Mouse (Mus musculus) retina, embryonic 14.5 days (tissue): ENCODE data around the gene Dazap2.

Experiments used
- DNase-seq: peaks from one replicate; pipeline ENCODE4 v3.0.0-alpha.2; 2015; ENCODE audit warnings: low spot score

The Dazap2 gene

GRCm38 (mm10) chr15:100637661-100638060 is 22.5 kb downstream of the Dazap2 start:
- DNase-seq, result no peak

DNA sequence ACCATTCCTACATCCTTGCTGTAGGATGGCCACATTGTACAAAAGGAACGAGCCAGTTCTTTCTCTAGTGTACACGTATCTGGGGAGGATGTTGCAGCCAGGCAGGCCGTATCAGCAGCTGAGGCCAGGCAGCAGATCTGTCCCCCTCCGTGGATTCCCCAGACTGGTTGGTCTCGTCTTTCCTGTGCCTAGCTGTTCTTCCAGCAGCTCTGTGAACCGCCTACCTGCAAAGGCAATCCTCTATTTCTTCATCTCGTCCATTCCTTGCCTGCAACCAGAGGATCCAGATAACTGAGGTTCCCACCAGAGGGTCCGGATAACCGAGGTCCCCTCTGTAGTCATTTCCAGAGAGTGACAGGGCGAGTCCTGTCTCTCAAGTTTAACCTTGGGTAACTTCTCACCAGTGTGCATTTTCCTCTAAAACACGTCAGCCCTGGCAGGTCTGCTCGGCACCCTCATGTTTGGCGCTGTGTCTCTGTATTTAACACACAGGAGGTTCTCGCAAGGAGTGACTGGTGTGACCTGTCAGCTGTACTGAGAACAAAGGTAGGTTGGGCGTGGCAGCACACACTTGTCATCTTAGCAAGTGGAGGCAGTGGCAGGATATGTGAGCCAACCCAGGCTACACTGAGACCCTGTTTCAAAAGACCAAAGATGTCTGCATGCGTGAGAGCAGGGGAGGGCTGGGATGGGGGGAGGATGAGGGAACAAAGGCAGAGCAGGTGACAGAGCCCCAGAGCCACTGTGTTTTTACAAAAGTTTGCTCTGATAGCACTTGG is 25.0 kb downstream of the Dazap2 start:
- no peak for DNase-seq

DNA sequence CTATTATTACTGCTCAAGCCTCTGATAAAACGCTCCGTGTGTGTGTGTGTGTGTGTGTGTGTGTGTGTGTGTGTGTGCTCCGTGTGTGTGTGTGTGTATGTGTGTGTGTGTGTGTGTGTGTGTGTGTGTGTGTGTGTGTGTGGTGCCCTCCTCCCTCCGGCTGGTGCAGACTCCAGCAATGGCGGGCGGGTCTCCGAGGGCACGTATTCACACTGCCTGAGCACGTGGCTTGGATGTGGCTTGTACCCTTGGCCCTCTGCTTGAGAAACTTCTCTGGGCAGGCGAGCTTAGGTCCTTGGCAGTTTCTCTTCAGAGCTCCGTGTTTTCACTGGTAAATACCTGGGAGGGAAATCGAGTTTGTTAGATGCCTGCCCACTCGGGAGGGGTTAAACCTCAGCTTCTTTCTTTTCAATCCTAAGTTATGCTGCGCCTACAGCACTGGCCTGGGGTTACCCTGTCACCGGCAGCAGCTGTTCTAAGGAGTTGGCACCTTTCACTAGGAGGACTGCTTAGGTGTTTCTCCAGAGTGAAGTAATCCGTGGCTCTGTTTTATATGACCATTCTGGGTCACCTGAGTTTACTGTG is 26.2 kb downstream of the Dazap2 start:
- DNase-seq, result no peak

DNA sequence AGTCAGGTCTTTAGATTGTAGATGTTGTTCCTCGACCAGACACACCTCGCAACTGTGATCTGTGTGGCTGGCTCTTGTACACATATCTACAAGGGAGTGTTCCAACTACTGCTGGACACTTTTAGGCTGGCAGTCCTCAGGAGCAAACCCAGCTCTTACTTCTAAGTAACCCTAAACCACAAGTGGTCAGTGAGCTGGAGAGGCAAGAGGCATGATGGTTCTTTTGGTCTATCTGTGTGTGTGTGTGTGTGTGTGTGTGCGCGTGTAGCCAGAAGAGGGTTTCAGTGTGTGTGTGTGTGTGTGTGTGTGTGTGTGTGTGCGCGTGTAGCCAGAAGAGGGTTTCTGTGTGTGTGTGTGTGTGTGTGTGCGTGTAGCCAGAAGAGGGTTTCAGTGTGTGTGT is 27.3 kb downstream of the Dazap2 start:
- no peak for DNase-seq

DNA sequence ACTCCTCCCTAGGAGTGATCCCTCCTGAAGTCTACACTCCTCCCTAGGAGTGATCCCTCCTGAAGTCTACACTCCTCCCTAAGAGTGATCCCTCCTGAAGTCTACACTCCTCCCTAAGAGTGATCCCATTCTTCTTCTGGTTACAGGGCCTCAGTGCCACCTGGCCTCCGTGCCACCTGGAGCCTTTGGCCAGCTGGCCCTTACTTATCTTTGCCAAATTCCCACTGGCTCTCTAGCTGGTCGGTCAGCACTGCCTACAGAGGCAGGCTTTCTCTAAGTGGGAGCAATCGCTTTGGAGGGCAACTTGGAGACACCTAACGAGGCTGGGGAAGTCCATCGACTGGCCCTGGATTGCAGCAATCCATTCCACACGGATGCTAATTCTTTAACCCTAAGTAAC is 31.0 kb downstream of the Dazap2 start:
- no peak for DNase-seq

DNA sequence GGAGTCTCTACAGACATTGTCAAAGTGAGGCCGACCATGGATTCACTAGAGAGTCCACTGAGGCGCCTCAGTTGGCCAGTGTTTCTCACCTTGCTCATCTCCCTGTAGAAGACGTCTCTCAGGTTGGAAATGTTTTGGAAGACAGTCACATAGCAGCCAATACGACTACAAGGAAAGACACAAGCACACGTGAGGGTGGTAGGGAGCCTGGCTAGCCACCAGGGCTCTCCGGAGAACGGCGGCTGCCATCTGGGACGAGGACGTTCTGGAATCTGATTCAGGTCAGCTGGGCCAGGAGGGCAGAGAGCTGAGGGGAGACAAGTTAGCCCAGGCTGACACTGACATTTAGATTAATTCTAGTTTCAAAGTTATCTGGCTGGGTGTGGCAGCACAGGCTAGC is 35.0 kb downstream of the Dazap2 start:
- DNase-seq, result no peak

- no peak for DNase-seq
These were observed 36.5 kb downstream of the Dazap2 start for GRCm38 (mm10) chr15:100651610-100652009.

- DNase-seq, result no peak
These were observed 39.1 kb downstream of the Dazap2 start for GRCm38 (mm10) chr15:100654271-100654670.

GRCm38 (mm10) chr15:100655201-100655600 is 40.1 kb downstream of the Dazap2 start:
- no peak for DNase-seq

GRCm38 (mm10) chr15:100660306-100660705 is 45.2 kb downstream of the Dazap2 start:
- DNase-seq, result no peak

DNA sequence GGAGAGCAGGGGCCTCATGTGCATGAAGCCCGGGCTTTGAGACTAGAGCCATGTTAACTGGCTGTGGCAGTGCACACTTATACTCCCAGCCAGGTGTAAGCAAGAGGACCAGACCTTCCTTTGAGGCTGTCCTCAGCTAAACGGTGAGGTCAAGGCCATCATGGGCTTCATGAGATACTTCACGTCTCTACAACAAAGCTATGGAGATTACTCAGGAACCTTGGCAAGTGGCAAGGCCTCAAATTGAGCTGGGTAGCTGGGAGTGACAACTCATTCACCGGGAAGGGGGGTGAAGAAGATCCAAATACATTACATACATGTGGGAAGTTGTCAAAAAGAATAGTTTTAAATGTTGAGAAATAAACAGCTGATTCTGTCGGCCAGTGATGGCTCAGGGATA is 45.7 kb downstream of the Dazap2 start:
- no peak for DNase-seq

DNA sequence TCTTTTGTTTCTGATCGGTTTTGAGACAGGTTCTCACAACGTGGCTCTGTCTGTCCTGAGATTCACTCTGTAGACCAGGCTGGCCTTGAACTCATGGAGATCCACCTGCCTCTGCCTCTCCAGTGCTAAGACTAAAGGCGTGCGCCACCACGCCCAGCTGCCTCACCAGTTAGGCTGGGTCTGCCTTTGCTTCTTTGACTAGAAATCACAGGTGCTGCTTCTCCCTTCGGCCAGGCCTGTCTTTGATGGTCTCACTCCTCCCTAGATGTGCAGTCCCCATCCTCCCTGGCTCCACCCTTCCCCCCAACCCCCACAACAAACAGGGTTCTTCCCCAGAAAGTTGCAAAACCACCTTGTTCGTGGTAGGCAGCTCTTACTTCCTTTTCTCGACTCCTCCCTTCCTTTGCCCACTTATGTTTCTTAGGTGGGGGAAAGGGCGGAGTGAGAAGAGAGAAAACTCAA is 49.7 kb downstream of the Dazap2 start:
- no peak for DNase-seq

DNA sequence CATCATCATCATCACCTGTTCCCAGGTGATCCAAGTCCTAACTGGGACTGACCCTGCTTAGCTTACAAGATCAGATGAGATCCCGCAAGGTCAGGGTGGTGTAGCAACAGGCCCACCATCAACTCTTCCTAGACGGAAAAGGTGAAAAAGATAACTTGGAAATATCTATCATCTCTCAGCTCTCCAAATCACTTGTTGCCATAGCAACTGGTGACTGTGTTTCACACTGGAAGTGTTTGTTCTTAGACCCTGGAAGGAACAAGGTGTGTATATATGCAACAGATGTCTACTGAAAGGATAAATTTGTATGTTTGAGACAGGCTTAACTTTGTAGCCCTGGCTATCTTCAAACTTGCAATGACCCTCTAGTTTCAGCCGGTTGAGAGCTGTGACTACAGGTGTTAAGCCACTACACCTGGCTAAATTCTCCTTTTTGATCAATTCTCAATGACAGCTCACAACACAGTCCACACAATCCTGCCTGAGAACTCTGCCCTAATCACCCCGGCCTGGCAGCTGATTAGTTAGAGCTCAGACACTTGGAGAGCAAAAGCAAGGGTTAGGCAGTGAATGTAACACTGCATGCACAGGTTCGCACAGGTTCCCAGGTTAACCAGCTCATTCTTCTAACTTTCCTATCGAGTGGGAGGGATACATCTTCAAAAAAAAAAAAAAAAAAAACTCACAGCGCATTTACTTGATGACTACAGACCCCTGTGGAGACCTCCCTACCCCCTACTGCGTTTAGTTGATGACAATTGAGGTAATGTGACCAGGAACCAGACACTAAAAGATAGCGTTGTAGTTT is 50.5 kb downstream of the Dazap2 start:
- DNase-seq, result no peak

- no peak for DNase-seq
These were observed 51.1 kb downstream of the Dazap2 start for GRCm38 (mm10) chr15:100666219-100666696.

GRCm38 (mm10) chr15:100666851-100667250 is 51.7 kb downstream of the Dazap2 start:
- DNase-seq, result no peak

DNA sequence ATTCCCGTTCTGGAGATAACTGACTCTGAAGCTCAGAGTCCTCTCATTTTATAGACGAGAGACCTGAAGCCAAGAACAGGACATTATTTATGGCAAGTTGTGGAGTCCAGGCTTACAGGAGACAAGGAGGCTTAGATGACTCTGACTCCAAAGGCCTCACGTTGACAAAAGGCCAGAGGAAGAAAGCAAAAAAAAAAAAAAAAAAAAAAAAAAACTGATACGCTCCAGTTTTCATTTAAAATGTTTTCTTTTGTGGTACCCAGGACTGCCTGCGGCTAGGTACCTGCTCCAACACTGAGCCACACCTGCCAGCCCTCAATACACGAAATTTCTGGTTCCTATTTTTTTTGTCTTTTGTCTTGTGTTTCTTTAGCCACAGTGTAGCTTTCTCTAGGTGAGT is 52.3 kb downstream of the Dazap2 start:
- DNase-seq, result no peak

DNA sequence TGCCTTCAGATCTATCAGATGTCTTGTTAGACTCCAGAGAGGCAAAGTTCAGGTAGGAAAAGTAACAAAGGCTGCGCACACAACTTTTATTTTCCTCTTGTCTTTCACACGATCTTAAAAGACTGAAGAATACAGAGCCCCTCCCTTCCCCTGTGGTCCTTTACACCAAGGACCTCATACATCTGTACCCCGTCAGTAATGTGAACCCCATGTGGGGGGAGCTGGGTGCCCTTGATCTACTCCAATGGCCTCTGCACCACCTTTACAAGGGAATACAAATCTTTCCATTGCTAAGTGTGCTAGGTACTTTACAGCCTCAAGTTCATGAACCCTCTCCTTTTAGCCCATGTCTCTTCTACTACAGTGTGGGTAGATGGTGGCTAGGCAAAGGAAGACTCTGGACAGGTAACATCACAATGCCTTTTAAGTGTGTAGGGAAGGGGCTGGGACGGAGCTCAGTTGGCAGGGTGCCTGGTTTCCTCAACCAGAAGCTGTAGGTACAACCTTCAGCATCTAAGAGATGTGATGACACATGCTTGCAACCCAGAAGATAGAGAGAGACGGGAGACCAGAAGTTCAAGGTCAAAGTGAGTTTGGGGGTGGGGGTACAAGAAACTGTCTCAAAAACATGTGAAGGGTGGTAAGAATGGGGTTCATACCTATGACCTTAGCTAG is 52.9 kb downstream of the Dazap2 start:
- DNase-seq, result no peak

DNA sequence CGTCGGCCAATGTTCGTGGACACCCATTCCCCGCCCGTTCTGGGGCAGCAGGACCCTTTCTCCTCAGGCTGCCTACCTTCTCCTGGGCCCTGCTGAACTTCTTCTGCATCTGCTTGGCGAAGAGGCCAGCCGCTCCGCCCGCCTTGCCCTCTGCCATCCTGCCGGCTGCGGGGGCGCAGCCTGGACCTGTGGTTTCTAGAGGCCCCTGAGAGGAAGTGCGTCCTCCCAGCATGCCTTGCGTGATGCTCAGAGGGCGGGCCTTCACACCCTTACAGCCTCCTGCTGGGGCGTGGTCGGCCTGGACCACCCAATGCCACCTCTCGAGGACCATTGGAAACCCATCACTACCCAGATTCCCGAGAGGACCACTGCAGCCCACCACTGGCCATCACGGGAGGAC is 54.2 kb downstream of the Dazap2 start, which contains the start of gene Bin2:
Gene Bin2 (minus strand): TSS at position 217 of the 400 bp plus-strand sequence.
- no peak for DNase-seq

GRCm38 (mm10) chr15:100670004-100670403 is 54.9 kb downstream of the Dazap2 start:
- DNase-seq, result no peak
